Mouse (Mus musculus) spleen, adult 18-20 months (tissue): Measurements from ENCODE around the gene Ubc.
"Not testable (repeated sequence)": the region's sequence is repeated elsewhere in the genome, so short reads cannot be mapped to it uniquely, and the experiment has no call there.

ENCODE experiments used
- DNase-seq, 2 experiments: peaks; one replicate each; pipeline ENCODE4 v3.0.0; 2022; ENCODE audit warnings: mixed read lengths in 2 of 2

The Ubc gene

DNA sequence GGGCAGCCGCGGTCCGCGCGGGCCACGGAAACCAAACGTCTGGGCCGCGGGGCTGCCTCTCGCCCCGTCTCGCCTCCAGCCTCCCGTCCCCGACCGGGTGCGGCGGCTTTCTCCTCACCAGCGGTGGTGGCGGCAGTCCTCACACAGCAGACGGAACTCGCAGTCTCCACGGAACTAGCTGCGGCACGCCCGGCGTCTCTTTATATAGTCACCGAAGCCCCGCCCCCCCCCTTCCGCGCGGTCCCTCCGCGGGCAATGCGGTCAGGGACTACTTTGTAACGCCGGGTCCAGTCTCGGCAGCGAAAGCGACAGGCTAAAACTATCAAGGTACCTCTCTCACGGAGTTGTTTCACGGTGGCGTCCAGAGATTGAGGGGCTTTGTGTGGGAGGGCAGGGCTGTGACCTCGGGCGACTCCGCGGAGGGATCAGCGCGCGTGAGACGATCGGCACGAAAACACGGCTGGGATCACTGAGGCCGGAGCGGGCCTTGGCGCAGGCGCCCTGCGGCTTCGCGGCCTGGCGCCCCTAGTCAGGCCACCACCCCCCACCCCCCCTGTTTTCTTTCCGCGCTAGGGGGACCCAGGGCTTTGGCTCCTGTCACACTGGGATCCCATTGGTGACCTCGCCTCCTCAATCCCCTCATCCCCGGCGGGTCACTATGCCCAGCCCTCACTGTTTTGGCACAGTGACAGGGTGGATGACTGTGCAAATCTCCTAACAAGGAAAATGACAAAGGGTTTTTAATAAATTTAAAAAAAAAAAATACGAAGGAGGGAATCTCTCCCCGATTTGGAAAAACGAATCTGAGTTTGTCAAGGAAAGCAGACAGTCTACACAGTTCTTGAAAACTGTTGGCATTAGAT, at the start of gene Ubc:
Ubc (minus strand) TSS at position 624 of the 863 bp plus-strand sequence.
- DNase-seq, result peak; percentile 75 to 79

DNA sequence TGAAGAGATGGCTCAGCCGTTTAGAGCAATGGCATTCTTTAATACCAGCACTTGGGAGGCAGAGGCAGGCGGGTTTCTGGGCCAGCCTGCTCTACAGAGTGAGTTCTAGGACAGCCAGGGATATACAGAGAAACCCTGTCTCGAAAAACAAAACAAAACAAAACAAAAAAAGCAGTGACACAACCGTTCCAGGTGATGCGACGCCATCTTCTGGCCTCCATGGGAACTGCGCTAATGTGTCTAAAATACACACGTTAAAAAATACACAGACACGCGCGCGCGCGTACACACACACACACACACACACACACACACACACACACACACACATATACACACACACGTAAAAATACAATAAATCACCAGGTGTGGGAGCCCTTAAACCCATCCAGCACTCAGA, 44.3 kb upstream of the Ubc start:
- not testable (repeated sequence) for DNase-seq

DNA sequence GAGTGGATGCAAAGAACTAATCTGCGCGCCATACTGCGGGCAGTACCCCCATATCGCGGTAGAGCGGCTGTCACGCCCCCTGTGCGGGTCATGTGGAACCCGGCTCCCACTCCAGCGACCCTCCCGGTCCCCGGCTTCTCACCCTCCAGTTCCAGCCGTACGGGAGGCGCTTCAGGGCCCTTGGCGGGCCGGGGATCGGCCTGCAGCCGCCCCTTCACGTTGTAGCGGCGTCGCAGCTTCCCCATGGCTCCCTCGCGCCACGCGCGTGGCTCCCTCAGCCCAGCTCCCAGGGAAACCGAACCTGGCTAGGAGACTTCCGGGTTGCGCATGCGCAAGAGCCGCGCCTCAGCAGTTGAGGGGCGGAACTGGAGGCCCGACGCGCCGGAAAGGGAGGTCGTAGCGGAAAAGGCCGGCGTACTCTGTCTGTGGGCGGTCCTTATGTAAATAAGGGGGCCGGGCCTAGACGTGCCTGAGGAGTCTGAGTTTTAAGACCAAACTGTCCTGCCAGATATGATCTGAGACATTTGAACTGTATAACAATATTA, 43.9 kb upstream of the Ubc start, which contains the start of gene Dhx37:
Dhx37 (minus strand) TSS at position 329 of the 545 bp plus-strand sequence.
- peak; percentile 88 to 91 for DNase-seq

DNA sequence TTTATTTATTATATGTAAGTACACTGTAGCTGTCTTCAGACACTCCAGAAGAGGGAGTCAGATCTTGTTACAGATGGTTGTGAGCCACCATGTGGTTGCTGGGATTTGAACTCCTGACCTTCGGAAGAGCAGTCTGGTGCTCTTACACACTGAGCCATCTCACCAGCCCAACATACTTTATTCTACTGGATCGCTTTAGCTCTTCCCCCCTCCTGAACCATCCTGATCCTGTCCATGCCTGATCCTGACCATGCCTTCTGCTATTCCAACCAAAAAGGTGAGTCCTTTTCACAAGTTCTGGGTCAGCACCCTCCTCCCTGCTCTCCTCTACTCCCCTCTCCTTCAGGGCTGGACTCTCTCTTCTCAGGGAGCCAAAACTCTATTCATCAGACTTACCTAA, 42.3 kb upstream of the Ubc start:
- not testable (repeated sequence) for DNase-seq

DNA sequence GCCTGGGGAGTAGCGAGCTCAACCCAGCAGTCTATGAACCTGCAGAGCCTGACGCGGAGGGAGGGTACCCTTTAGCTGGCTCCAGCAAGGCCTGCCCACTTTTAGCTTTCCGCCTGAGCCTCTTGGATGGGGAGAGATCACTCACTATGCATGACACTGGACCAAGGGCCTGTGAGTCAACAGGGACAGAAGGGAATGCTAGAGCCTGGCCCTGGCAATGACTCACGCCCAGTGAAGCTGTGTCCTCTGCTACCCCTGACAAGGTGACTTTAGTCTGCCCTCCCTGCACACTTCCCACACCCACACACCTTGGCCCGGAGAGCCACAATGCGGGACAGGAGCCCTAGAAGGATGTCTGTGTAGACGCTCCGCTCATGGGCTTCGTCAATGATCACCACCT, 36.3 kb upstream of the Ubc start:
- DNase-seq, result no peak

DNA sequence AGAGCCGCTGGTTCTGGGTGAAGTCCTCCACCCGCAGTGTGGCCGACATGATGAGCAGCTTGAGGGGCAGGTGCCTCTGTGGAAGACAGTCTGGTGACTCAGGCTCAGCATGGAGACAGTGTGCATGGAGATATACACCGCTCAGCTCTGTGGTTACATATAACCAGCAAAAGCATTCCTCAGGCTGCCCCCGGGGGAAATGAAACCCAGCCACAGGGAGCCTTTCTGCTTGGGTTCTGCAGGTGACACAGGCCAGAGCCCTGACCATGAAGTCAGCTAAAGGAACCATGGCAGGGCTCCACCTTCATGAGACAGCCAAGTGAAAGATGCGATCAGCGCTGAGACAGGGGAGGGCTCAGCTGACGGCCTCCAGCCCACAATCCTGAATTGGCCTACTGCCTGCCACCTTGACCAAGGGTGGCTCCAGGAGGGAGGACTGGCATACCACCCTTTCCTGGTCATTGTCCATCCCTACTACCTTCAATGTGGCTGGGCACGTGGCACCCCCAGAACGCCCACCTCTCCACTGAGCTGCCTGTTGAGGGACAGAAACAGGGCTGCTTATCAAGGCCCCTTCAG, 35.8 kb upstream of the Ubc start:
- DNase-seq, result no peak

DNA sequence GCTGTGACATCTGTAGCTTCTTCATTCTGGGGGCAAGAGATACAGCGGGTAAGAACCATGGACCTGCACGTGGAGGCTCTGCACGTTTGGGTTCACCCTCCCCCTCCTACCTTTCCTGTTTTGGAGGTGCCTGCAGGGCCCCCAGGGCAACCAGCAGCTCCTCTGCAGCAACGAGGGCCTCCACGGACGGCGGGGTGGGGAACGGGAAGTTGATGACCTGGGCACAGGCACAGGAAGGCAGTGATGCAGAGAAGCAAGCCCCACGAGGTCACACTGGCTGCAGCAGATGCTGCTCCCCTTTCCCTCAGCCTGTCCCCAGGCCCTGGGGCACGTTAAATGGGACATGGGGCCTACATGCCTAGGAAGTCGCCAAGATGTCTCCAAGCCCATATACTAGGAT, 29.1 kb upstream of the Ubc start:
- peak in 1 of 2 experiments; percentile 49 for DNase-seq

DNA sequence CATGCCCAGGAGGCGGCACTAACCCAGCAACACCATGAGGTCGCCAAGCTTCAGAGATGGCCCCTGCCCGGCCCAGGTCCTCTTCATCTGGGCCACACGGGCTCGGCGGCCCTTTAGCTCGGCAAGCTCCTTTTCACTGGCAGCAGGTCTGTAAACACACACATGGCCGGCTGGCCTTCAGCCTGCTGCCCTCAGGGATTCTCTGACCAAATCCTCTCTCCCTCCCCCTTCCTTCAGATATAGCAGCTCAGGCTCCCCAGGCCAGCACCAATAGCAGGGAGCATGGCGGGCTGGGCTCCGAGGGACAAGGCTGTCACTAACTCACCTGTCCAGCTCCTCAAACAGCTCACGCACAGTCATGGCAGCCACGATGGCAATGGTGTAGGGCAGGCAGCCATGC, 28.6 kb upstream of the Ubc start:
- no peak for DNase-seq

DNA sequence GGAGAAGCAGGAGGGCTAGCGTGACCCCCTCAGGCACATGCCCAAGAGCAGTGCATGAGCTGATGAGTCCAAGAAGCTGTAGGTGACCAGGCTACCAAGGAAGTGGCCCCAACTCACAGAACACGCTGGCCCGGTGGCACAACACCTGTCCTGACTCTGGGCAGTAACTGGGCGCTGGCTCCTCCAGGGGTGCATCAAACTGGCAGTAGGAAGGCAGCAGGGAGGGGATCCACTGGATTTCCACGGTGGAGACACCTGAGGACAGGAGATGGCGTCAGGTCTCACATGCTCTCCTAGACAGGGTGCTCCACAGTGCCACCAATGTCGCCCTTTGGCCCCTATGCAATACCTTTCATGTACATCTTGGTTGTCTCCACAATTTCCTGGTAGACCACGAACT, 26.2 kb upstream of the Ubc start:
- no peak for DNase-seq

DNA sequence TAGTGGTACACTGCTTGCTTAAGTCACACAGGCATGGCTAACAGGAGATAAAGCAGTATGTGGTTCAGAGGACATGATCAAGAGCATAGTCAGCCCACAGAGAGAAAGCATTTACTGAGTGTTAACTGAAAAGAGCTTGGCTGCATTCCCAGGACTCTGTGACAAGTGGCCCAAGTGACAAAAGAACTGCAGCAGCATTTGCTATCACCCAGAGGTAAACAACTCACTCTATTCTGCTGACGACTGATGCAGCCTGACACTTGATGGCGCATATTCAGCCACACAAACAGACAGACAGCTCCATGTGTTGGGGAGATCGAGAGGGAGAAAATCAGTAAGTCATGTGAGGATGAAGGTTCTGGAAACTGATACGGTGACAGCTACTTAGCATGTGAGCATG, 23.8 kb upstream of the Ubc start:
- DNase-seq, result no peak

DNA sequence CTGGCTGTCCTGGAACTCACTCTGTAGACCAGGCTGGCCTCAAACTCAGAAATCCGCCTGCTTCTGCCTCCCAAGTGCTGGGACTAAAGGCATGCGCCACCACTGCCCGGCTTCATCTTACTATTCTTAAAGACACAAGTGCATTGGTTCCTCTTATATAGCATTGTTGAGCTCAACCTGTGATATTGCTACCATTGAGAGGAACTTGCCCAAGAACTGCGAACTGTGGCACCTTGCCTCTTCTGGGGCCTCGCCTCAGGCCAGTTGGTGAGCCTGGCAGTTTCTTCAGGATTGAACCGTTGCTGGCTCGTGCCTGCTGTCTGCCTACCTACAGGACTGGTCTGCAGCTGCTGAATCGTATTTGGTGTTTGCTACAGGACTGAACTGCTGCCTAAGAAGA, 22.5 kb upstream of the Ubc start:
- not testable (repeated sequence) for DNase-seq

DNA sequence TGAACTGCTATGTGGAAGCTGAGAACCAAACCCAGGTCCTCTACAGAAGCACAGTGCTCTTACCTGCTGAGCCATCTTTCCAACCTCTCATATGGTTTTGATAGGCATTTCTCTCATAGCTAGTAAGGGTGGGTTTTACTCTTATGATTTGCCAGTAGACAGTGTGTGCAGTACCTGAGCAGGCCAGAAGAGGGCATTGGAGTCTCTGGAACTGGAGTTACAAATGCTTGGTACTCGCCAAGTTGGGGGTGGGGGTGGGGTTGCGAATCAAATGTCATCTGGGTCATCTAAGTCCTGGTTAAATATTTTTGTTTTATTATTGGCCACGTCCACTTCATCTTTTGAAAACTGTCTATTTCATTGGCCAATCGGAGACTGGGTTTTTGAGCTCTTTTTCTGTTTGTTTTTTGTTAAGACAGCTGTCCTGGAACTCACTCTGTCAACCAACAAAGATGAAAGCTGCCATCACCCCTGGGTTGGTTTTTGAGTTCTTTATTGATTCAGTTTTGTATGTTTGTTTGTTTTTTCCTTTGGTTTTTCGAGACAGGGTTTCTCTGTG, 22.0 kb upstream of the Ubc start:
- DNase-seq, result peak; percentile 39 to 73

DNA sequence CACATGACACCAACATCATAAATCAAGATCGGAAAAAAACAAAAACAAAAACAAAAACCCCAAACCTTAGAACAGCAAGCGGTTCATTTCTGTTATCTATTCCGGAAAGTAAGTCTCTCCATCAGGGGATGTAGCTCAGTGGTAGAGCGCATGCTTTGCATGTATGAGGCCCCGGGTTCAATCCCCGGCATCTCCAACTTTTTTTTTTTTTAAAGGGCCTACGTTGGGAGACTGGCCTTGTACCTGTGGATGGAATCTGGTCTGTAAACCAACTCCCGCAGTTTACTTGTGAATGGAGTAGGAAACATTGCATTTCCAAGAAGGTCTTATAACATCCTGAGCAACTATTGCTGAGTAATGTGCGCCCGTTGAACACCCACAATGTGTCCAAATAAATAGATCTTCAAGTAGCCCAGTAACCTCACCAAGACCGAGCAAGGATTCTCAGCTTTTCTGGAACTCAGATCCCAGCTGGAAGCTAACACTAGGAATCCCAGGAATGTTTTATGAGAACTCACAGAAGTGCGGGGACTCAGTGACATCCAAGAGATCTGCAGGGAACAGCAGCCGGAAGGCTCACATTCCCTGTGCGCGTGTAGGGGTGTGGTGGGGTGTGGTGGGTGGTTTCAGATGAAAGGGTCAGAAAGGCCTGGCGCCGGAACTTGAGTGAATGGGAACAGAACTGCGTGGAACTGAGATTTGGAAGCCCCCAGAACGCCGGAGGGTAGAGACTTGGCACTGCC, 19.5 kb upstream of the Ubc start:
- no peak for DNase-seq

DNA sequence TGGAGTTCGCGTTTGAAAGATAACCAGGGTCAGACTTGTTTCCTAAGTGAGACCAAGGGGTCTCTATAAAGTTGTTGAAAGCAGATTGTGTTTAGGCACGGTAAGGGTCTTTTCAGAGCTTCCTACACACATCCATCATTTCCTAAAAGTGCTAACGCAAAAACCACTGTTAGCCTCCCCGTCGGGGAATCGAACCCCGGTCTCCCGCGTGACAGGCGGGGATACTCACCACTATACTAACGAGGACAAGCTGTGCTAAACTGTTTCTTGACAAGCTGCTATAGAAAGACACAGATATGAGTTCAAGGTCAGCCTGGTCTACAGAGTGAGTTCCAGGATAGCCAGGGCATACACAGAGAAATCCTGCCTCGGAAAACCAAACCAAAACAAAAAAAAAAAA, 18.8 kb upstream of the Ubc start:
- DNase-seq, result peak; percentile 53 to 72

DNA sequence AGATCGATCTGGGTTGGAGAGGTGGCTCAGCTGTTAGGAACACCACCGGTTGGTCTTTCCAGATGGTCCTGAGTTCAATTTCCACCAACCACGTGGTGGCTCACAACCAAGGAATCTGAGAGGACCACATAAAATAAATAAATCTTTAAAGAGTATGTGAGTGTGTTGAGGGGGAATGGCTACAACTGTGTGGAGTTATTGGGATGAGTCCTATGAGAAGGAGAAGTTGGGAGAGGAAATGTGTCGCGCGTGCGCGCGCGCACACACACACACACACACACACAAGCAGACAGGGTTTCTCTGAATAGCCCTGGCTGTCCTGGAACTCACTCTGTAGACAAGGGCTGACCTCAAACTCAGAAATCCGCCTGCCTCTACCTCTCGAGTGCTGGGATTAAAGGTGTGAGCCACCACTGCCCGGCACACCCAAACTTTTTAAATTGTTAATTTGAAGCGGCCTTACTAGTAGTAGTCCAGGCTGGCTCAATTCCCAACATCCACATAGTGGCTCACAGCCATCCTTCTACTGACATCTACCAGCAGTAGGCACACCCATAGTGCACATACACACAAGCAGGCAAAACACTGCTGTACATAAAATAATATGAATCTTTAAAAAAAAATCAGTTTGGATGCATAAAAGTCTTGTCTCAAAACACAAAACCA, 18.0 kb upstream of the Ubc start:
- DNase-seq, result no peak

DNA sequence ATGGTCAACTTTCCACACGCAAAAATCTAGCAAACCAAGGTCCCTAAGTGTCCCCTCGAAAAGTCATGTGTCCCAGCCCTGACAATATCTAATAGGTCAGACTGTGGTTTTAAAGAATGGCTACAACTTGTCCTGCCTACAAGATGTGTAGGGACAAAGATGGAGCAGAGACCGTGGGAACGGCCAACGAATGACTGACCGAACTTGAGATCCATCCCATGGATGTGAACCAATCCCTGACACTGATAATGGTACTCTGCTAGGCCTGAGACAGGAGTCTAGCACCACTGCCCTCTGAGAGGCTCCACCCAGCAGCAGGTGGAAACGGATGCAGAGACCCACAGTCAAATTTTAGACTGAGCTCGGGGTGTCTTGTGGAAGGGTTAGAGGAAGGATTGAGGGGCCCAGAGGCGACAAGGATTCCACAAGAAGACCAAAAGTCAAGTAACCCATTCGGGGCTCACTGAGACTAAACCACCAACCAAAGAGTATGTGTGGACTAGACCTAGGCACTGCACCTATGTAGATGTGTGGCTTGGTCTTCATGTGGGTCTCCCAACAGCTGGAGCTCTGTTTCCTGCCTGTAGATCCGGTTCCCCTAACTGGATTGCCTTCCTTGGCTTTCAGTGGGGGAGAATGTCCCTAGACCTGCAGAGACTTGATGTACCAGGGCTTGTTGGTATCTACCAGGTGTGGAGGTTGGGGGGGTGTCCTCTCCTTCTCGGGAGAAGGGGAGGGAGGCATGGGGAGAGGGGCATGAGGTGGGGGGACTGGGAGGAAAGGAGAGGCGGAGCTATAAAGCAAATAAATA, 17.2 kb upstream of the Ubc start:
- DNase-seq, result no peak

DNA sequence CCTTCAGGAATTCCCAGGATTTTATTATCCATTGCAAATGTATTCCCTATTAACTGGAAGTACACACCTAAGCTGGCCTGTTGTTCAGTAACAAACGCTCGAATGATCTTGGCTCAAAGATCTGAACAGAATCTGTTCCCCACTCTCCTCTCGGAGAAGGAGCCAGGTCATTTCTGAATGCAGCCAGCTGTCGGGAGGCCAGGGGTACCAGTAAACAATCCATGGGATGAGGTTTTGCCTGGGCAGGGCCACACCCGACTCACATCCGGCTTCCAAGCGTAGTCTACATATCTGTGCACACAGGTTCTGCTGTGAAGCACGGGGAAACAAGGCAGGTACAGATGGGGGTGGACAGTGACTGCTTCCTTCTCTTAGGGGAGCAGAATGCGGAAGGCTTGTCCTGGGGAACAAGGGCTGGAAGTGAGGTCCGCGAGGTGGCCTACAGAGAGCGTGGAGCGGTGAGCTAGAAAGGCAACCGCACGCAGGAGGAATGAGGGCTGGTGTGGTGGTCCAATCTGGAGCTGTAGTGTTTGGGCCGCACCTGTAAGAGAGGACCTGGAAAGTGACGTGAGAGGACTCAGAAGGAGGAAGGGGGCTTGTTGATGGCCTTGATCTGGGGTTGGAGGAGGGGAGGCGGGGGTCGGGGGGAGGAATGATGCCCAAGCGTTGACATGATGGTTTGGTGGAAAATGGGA, 16.5 kb upstream of the Ubc start:
- DNase-seq, result peak; percentile 37 to 58

DNA sequence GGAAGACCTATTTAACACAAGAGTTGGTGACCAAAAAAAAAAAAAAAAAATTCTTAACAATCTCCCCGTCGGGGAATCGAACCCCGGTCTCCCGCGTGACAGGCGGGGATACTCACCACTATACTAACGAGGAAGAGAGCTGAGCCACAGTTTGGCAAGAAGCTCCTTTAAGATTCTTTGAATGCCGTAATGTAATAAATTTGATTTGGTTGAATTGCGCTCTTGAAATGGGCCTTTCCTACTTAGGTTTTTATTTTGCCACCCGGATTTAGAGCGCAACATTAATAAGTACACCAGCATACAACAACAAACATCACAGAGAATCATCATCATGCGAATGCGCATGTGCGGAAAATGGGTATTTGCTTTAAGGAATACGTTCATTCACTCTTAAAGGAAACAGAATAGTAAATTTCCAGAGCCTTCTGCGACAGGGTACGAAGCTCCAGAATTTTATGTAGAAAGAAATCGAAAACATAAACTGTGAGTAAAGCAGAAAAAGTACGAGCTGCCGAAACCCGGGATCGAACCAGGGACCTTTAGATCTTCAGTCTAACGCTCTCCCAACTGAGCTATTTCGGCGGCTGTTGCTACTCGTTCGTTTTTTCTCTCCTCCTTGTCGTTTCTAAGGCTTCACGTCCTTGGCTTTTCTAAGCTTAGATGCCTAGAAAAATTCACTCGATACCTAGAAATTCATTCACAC, 15.7 kb upstream of the Ubc start:
- DNase-seq, result peak; percentile 67 to 83

DNA sequence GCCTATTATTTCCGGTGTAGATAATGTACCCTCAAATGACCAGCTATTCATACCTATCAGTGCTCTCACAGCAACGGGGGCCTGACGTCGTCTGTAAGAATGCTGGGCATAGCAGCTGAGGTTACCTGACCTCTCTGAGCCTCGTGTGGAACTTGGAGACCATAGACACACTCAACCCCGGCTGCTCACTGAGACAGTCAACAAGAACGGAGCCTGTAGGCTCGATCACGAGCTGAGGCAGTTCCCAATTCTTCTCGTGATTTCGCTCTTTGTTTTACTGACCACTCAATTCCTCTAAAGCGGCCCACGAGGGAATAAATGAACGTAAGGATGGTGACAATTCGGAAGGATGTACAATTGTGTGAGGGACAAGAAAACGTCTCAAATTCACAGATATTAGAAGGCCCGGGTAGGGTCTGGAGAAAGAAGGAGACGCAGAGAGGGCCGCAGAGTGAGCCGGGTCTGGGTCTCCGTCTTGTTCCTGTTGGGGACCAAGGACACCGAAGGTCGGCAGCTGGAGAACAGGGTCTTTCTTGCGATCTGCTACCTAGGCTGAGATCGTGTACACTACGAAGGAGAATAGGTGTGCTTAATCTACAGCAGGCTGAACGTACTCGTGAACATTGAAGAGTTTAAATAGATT, 15.0 kb upstream of the Ubc start:
- DNase-seq, result no peak

DNA sequence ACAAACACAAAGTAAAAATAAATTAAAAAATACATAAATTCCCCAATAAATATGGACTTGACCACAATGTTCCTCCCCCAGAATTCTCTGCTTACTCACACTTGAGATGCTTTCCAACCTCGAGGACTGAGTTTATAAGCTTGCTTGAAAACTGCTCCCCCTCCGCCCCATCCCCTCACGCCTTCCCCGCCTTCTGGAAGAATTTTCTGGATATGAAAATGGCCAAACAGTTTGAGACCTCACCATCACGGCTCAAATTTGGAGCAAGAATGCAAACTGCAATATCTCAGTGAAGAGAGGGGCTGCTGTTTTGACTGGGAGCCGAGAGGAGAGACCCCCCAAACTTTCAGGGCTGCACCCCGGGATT, 14.5 kb upstream of the Ubc start:
- no peak for DNase-seq
